Mouse (Mus musculus) cortical plate, adult 2 months (tissue): ENCODE measurements around the gene Ppp2r3a. TPM values are rescaled to one million over a fixed set of nuclear protein-coding genes. Genes with fewer than 3 reads are reported as not detected.

Experiments used
- H3K27ac ChIP-seq: fragments of 200-500 bp; 2 replicates; pipeline ENCODE4 v1.5.1; 2012; ENCODE audit warnings: low read length, control low read depth, inconsistent platforms; ENCODE audit not compliant: insufficient read depth
- H3K4me1 ChIP-seq: fragments of 200-500 bp; 2 replicates; pipeline ENCODE4 v1.6.1; 2011; ENCODE audit warnings: low read length; ENCODE audit not compliant: control insufficient read depth, insufficient read depth
- H3K4me3 ChIP-seq: fragments of 200-500 bp; 2 replicates; pipeline ENCODE4 v1.5.1; 2011; ENCODE audit warnings: mild to moderate bottlenecking, low read length, control low read depth; ENCODE audit not compliant: insufficient read depth
- CTCF ChIP-seq: fragments of 200-500 bp; IDR thresholded peaks from 2 replicates; pipeline ENCODE4 v1.5.1; 2011; ENCODE audit warnings: mild to moderate bottlenecking, control low read depth, low read length; ENCODE audit not compliant: insufficient read depth; ENCODE audit errors: extremely low read depth
- POLR2A ChIP-seq: fragments of 200-500 bp; IDR thresholded peaks from 2 replicates; pipeline ENCODE4 v1.6.1; 2011; ENCODE audit warnings: mild to moderate bottlenecking, low read length, control low read depth; ENCODE audit not compliant: insufficient read depth; ENCODE audit errors: extremely low read depth
- polyA plus RNA-seq: library from polyadenylated mRNA; depleted of rRNA; stranded (reverse); fragments of >200 nt; gene quantifications from 2 replicates; pipeline ENCODE4 v1.2.3, GENCODE M21; 2012

The Ppp2r3a gene
- polyA plus RNA-seq, 1 experiment, result 19.5 TPM

DNA sequence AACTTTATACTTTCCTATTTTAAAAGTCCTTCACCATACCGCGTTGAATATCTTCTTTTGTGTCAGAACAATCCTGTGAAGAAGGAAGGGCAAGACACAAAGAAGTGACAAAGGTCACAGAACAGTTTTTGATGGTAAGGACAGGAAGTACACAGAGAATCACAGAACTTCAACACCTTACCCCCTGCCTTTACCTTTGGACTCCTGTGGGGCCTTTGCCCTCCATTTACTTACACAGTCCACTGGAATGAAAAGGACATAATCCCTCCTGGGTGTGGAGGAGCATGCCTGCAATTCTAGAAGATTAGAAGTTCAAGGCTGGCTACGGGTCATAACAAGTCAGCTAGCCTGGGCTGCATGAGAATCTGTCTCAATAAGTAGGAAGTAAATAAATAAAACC, 1.5 kb upstream of the Ppp2r3a start:
- peaks cover 6% of the 10 kb centered on the region; the same call in 1 of the 2 replicates for H3K4me1 ChIP-seq
- H3K27ac ChIP-seq, result no peak overlapping the region
- H3K4me3 ChIP-seq, result no peak overlapping the region
- TF ChIP-seq CTCF, result no peak
- TF ChIP-seq POLR2A, result no peak

DNA sequence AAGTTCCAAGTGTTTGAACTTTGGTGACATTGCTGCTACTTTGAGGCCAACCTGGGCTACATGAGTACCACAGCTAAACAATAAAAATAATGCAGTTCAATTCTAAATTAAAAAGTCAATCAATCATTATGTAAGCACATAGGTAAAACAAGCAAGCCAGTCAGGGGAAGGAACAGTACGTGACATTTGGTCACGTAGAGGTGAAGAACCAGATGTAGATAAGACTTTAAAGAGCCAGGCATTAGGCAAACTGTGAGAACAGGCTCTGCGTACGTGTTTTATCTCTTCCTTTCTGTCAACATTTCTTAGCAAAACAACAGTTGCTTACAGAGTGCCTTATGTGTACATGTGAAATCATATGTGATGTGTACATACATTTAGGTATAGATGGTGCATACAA, 946 bp upstream of the Ppp2r3a start:
- TF ChIP-seq CTCF, result no peak
- TF ChIP-seq POLR2A, result no peak
- H3K4me3 ChIP-seq, result no peak overlapping the region
- H3K4me1 ChIP-seq, result peaks cover 7% of the 10 kb centered on the region
- H3K27ac ChIP-seq, result no peak overlapping the region

DNA sequence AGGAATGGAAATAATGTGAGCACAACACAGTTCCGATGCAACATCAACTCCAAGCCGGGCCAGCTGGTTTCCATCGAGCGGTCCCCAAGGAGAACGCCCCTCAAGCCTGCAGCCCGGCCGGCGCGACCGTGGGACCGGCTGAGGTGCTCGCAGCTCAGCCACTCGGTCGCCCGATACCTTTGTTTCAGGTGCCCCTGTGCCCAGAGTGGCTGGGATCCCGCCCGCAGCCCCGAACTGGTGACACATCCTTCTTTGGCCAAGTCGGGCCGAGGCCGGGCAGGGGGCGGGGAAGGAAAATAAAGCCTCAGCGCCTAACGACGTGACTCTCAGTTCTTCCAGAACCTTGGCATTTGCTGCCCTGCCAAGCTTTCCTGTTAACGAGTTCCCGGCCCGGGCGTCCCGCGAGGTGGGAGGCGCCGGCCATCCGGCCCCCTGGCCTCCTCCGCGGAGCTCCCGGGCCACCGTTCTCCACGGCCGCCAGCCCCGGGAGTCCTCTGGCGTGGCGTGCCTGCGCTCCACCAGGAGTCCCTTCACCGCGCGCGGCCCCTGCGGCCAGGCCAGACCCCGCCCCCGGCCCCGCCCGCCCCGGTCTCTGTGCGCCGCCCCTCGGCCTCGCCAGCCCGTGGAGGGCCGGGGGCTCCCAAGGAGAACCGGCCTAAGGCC, 483 bp downstream of the Ppp2r3a start:
- peak overlapping the region; percentile 94 for H3K27ac ChIP-seq
- TF ChIP-seq POLR2A (no peak), CTCF (no peak)
- peaks cover 7% of the 10 kb centered on the region for H3K4me1 ChIP-seq
- H3K4me3 ChIP-seq, result peak overlapping the region; percentile 96

DNA sequence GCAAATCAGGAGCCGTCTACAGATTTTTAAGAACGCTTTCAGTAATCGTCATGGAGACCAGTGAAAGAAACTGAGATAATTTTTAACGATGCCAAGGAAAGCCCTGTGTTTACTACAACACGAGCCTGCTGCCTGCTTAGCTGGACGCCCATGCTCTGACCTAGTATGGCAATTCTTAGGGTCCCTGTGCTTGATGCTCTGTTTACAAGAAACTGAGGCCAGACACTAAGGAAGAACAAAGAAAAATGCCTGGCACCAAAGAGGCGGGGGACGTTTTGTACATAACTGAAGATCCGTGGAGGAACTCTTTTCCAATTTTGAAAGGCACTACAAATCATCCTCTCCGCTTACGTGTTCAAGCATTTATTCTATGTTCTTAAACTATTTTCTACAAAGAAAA, 1.1 kb downstream of the Ppp2r3a start:
- Histone ChIP-seq H3K4me1 (peaks cover 7% of the 10 kb centered on the region), H3K4me3 (peak overlapping the region; percentile 96), H3K27ac (peak overlapping the region; percentile 91)
- no peak for TF ChIP-seq POLR2A
- no peak for TF ChIP-seq CTCF

DNA sequence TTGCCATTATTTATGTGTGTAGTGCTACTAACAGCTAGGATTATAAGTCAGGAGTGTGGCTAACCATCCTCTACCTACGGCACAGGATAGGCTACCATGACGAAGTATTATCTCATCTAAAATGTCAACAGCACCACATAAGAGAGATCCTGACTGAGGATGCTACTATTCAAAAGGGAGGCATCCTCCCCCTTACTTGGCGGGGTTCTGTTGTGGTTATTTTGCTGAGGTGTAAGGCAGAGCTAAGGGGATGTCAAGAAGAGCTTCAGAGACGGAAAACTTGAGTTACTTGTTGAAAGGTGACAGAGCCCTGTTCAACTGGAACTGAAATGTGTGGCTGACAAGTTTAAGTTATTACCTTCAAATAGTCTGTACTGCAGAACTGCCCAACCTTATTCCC, 2.0 kb downstream of the Ppp2r3a start:
- Histone ChIP-seq H3K27ac (no peak overlapping the region), H3K4me1 (peaks cover 7% of the 10 kb centered on the region), H3K4me3 (peak overlapping the region; percentile 17; the same call in 1 of the 2 replicates)
- TF ChIP-seq POLR2A (no peak), CTCF (no peak)

DNA sequence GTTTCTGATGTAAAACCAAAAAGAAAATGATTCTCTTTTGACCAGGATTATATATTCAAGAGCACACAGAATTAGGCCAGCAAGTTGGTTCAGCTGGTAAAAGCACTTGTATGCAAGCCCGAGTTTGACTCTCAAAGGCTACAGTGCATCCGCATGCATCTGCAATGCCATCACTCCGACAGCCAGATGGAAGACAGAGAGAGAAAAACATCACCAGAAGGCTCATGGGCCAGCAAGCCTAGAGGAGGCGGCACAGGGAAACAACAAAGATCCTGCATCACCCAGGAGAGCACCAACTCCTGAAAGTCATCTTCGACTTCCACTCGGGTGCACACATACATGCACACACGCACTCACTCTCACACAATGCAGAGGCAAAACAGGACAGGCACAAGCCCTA, 4.1 kb downstream of the Ppp2r3a start:
- Histone ChIP-seq H3K4me1 (peaks cover 7% of the 10 kb centered on the region), H3K27ac (no peak overlapping the region), H3K4me3 (no peak overlapping the region)
- no peak for TF ChIP-seq CTCF
- TF ChIP-seq POLR2A, result no peak

DNA sequence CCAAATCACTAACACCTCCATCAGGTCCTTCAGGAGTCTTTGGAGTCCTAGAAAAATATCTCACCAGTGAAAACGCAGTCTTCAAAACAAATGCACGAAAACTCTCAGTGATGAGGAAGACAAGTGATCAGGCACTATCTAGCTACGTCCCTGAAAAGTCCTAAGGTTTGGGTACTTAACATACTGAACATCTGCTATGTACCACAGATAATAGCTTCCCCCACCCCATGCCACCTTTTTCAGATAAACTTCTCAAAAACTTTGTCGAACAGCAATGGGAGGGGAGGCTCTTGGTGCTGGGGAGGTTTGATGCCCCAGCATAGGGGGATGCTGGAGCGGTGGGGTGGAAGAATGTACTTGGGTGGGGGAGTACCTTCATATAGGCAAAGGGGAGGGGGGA, 6.1 kb downstream of the Ppp2r3a start:
- TF ChIP-seq CTCF (no peak), POLR2A (no peak)
- Histone ChIP-seq H3K4me3 (no peak overlapping the region), H3K27ac (no peak overlapping the region), H3K4me1 (peaks cover 7% of the 10 kb centered on the region)

DNA sequence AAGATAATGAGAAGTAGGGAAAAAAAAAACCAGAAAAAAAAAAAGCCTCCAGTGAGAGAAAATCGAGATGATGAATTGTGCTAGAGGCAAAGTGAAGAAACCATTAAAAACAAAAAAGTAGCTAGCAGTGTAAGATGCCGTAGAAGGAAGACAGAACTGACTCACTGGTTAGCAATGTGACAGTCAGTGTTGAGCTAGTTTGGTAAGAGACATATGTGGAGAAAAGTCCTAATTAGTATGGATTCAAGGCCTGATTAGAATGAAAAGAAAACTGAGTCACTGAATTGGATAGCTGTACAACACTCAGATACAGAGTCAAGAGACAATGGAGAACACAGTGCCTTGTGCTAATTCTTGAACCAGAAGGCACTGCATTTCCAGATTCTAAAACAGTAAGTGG, 7.9 kb downstream of the Ppp2r3a start:
- TF ChIP-seq CTCF (no peak), POLR2A (no peak)
- no peak overlapping the region for H3K4me3 ChIP-seq
- no peak overlapping the region for H3K27ac ChIP-seq
- H3K4me1 ChIP-seq, result peaks cover 2% of the 10 kb centered on the region; the same call in 1 of the 2 replicates

DNA sequence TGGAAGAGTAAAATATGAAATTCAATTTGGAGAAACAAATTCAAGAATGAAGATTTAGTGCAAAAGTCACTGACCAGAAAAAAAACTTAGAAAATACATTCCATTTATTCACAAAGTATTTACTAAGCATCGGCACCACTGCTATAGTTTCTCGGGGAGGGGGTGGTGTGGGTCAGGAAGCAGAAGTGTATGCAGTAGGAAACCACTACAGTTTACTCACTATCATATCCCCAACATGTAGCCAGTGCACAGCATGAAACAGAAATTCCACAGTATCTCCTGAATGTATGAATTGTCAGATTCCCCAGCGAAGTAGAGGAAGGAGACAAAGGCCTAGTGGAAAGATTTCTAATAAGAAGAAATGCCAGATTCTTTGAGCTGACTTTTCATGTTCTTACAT, 11.4 kb downstream of the Ppp2r3a start:
- Histone ChIP-seq H3K4me3 (no peak overlapping the region), H3K27ac (no peak overlapping the region), H3K4me1 (no peaks in the 10 kb centered on the region)
- TF ChIP-seq POLR2A (no peak), CTCF (no peak)

DNA sequence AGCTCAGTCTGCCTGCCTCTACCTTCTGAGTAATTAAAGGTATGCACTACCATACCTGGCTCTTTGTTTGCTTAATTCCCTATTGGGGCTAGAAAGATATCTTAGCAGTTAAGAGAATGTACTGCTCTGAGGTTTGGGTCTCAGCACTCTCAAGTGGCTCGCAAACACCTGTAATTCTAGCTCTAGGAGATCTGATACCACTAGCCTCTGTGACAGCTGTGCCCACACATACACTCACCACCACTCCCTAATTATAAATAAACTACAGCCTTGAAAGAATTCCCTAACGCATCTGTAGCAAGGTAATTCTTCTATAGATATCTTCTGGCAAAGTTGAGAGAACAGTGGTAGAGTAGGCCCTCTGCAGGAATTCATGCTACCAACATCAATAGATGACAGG, 15.8 kb downstream of the Ppp2r3a start:
- H3K27ac ChIP-seq, result no peak overlapping the region
- no peak overlapping the region for H3K4me3 ChIP-seq
- TF ChIP-seq CTCF (no peak), POLR2A (no peak)
- H3K4me1 ChIP-seq, result no peaks in the 10 kb centered on the region

DNA sequence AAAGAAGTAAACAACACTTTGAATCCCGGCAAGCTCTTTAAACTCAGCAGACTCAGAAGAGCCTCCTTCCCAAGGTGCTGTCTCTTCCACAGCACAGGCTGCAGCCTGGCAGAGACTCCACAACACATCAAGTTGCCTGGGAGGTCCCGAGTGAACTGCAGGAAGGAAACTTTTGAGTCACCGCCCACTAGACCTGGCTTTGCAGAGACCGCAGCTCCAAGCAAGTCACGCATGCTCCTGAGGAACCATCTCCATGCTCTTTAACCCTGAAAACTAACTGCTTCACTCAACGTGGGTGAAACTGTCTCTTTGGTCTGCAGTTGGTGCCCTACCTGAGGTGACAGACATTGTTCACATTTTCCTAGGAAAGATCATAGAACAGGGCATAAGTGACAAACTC, 19.6 kb downstream of the Ppp2r3a start:
- Histone ChIP-seq H3K4me1 (no peaks in the 10 kb centered on the region), H3K4me3 (no peak overlapping the region), H3K27ac (no peak overlapping the region)
- TF ChIP-seq POLR2A, result no peak
- no peak for TF ChIP-seq CTCF
